Mouse (Mus musculus): ENCODE measurements around the gene Dolk.

Dolk gene

DNA sequence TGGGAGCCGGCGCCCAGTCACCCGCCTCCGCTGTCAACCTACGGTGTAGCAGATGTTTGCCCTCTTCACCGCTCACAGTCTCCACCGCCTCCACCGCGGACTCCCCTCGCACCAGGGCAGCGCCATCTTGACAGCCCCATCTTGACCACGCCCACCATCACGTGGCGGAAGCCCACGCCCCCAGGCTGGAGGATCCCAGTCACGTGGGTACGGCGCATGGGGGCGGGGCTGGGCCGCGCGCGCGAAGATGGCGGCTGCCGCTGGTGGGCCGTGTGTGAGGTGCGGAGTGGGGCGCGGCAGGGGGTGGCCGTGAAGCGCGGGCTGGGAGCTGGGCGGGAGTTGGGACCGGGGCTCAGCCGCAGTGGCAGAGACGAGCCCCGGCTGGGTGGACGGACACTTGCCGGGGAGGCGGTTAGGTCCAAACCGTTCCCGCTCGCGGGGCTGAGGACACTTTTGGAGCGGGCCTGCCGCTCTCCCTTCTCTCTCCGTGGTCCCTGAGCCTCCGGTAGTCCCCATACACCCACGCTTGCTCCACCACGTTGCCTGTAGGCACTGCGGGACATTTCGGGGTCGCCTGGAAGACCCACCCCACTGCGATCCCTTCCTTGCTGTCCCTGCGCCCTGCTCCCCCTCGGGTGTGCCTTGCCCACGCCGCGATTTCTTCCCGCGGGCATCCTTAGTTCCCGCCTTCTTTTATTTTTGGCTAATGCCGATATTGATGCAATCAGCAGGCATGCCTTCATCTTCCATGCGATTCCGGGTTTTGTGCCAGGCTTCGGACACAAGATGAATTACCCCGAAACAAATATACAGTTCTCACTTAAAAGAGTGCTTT, at the start of gene Dolk, which contains the start of gene Nup188:
Gene Dolk, minus strand, starts transcription at position 143 of the 835 bp plus-strand sequence.
Gene Nup188, plus strand, starts transcription at position 206 of the 835 bp plus-strand sequence.
- in situ Hi-C loops (cut with MseI, MboI): no loop called here

DNA sequence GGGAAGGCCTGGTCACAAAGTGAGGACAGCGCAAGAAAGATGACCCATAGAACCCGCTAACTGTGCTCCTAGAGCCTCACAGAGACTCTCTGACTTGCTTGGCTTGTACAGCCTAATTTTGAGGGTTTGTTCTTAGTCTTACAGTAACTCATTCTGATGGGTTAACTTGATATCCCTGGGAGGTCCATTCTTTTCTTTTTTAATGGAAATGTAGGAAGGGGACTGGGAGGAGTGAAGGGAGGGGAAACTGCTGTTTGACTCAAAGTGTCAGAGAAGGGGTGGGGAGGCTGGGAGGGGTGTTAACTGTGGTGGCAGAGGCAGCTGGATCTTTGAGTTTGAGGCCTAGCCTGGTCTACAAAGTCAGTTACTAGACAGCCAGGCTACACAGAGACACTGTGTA, 49.2 kb upstream of the Dolk start:
- in situ Hi-C loops (cut with MseI, MboI): no loop called here

DNA sequence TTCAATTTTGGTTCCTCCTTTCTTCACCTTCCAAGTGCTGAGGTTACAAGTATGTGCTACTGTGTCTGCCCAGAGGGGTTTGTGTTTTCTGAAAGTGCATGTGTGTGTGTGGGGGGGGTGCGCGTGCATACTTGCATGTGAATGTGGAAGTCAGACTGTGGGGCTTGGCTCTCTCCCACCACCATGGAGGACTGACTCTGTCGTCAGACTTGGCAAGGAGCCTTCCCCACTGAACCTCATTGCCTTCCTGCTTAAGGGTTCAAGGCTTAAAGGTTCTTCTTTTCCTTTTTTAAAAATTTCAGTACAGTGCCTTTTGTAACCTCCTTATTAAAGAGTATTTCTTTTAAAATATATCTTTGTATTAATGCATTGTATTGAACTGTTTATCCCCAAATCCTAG, 42.7 kb upstream of the Dolk start:
- in situ Hi-C loops (cut with MseI, MboI): no loop called here

DNA sequence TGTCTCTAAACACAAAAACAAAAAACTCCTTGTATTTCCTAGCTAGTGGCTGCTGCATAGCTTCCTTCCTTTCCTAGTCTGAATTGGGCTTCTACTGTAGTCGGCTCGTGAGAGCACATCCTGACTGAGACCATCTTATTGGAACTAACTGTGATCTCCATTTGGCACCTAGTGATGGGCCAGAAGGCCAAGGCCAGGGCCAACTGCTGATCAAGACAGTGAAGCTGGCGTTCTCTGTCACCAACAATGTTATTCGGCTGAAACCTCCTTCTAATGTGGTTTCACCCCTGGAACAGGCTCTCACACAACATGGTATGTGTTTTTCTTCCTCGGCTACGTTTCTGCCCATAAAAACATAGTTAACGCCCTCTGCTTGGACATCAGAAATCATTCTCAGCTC, 41.1 kb upstream of the Dolk start:
- in situ Hi-C loops (cut with MseI, MboI): no loop called here

DNA sequence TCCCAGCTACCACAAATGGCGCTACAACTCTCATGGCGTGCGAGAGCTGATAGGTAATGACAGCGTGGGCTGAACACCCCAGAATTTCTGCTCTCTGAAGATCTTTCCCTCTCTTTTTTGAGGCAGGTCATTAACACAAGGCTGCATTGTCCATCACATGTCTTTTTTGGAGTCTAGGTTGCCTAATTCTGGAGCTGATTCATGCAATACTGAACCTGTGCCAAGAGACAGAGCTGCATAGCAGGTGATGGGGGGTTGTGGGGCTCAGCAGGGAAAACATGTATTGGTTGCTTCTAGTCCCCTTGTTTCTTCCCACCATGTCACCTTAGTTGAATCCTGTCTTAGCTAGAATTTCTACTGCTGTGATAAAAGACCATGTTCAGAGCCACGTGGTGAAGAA, 39.2 kb upstream of the Dolk start:
- in situ Hi-C loops (cut with MseI, MboI): no loop called here

DNA sequence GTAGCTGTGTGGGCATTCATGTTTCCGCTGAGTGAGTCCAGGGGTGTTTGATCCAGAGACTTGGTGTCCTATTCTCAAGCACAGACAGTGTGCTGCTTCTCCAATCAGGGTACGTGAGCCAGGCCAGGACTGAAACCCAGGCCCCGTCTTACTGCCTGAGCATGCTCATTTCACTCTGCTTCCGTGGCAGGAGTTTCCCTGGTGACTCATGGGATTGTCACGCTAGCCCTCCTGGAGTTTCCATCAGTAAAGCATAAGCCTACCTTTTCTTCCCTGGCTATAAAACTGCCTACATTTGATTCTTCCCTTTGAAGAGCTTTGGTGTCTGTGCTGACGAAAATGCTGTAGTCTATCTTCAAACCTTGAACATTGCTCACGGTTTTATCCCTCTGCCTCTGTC, 37.0 kb upstream of the Dolk start:
- in situ Hi-C loops (cut with MseI, MboI): no loop called here

DNA sequence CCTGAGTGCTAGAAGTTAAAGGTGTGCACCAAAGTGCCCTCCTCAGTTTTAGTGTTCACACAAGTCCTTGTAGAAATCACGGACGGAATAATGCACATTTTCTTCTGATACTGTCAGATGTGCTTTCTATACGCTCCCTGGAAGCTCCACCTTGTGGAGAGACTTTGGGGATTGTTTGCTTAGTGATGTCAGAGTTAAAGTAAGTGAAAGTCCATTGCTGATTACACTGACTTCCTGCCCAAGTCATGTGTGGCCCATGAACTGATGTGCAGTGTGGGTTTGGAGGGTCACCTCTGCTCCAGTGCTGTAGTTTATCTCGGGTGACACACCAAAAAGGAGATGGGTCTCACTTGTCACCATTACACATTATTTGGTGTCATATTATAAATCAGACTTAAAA, 33.1 kb upstream of the Dolk start:
- in situ Hi-C loops (cut with MseI, MboI): no loop called here

DNA sequence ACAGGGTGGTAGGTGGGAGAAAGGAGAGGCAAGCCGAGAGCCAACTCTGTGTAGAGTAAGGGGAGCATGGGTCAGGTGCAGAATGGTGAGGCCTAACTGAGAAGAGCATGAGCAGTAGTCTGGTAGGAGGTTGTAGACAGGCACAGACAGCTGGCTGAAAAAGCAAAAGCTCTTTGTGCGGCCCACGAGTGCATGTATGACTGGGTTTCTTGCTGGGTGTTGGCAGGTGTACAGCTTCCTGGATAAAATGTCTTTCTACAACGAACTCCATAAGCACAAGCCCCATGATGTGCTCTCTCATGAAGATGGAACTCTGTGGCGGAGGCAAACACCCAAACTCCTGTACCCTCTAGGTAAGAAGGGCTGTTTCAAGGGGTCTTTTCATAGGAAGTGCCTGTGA, 30.8 kb upstream of the Dolk start:
- in situ Hi-C loops (cut with MseI, MboI): no loop called here

DNA sequence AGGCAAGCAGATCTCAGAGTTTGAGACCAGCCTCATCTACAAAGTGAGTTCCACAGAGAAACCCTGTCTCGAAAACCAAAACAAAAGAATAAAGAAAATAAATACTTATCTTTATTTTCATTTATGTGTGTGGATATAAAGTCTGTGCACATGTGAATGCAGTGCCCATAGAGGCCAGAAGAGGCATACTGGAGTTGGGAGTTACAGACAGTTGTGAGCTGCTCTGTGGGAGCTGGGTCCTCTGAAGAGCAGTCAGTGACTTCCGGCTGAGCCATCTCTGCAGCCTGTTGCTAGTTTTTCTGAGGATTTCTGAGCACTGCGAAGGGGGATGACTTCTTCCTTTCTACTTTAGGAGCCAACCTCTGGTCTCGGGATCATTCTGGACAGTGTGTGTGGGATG, 30.0 kb upstream of the Dolk start:
- in situ Hi-C loops (cut with MseI, MboI): no loop called here

DNA sequence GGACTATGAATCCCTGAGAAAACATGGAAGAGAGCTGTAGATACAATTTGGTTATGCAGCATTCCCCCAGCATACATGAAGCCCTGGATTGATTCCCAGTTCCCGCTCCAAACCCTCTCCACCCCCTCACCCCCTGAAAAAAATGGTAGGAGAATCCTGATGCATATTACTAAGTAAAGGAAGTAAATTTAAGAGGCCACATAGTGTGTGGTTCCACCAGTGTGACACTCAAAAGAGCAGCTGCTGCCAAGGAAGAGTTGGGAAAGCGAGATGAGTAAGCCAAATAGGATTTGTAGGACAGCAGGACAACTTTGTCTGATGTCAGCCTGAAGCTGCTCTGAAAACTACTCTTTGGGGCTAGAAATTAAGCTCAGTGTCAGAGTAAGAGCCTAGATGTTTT, 25.3 kb upstream of the Dolk start:
- in situ Hi-C loops (cut with MseI, MboI): no loop called here

DNA sequence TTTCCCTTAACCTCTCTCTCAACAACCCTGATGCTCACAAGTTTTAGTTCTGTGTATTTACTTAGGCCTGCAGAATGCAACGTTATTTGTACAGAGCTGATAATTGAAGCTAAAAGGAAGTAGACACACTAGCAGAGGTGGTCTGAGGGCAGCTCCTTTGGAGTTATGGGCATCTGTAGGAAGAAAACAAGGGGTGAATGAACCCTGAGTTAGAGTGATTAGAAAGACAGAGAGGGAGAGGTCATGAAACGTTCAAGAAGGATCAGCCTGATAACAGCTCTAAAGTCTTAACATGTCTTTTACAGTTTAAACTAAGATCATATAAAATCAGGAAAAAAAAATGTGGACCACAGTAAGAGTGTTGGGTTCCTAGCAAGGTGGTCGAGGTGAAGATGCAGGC, 23.2 kb upstream of the Dolk start:
- in situ Hi-C loops (cut with MseI, MboI): no loop called here

DNA sequence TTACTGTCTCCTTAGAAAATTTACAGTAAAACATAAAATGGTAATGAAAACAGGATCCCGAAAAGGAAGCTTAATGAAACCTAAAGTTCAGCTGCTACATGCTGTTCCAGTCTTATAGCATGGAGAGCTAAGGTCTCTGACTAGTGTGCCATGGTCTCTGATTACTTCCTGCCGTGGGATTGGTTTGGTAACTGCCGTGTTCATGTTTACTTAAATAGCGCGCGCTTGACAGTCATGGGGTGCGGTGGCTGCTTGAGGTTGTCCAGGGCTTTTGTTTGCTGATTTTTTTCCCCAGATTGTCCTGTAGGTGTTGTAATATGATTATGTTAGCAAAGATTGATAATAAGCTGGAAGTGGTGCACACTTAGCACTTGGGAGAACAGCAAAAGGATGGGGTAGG, 20.0 kb upstream of the Dolk start:
- in situ Hi-C loops (cut with MseI, MboI): no loop called here

DNA sequence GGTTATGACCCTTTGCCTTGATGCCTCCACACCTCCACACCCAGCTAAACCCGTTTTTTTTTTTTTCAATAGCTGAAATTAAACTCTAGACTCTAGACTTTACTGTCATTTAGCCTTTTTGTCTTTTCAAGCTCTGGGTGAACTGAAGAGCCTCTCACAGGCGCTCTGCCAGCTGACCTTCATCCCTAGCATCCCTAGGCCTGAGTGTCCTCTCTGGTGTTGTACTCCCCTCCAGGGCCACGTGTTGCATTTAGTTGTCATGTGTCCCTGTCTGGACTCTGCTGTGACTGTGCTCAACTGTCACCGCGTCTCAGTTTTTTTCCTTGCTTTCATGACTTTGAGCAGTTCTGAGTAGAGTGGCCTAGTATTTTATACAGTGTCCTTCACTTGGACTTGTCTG, 13.8 kb upstream of the Dolk start:
- in situ Hi-C loops (cut with MseI, MboI): no loop called here

DNA sequence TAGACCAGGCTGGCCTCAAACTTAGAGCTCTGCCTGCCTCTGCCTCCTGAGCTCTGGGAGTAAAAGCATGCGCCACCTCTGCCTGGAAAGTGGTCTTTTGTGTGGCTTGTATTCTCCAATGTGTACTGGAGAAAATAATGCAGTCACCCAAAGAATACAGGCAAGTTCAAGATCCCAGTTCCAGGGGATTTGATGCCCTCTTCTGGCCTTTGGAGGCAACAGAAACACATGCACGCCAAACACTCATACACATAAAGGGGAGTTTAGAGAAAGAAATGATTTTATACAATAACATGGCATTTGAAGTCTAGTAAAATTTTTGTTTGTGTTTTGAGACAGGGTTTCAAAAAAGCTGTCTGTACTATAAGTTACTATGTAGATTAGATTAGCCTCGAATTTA, 13.4 kb upstream of the Dolk start:
- in situ Hi-C loops (cut with MseI, MboI): no loop called here

DNA sequence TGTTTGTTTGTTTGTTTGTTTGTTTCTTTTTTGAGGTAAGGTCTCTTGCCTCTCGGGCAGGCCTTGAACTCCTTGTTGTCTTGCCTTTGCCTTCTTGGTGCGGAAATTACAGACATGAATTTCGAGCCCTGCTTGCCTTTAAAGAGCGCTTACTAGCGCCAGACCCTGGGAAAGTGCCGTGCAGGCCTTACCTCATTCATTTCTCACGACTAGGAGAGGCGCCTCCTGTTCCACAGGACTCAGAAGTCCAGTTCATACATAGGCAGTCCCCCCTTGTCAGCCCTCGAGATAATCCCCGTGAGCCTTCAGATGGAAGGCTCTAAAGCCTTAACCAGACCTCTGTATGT, 866 bp upstream of the Dolk start:
- in situ Hi-C loops (cut with MseI, MboI): no loop called here

DNA sequence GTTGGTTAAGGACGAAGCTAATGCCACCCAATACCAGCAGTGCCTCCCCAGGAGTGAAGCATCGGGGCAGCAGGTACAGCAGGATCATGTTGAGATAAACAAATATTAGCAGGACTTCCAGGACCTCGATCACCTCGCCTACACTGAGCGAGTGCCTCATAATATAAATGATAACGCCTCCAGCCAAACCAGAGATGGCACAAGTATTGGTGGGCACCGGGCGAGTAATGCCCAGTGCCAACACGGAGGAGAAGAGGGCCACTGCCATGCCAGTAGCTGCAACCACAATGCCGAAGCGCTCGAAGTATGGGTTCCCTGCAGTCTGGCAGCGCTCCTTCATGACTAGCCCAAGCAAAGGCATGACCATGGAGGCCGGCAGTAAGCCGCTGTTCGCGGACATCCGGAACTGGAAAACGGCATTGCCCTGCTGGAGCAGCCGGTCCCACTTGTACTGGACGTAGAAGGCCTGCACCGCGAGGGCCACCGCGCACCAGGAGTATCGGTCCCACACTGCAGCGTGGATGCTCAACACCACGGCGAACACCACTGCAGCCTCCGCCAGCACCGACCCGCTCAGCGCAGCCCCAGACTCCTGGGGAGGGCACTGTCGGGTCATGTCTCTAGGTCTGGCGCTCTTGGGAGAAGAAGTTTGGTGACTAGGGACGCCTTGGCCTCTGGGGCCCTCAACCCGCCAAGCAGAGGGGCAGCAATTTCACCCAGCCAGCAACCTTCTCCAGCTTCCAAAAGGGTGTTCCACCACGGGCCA, 535 bp downstream of the Dolk start:
- in situ Hi-C loops (cut with MseI, MboI): no loop called here

DNA sequence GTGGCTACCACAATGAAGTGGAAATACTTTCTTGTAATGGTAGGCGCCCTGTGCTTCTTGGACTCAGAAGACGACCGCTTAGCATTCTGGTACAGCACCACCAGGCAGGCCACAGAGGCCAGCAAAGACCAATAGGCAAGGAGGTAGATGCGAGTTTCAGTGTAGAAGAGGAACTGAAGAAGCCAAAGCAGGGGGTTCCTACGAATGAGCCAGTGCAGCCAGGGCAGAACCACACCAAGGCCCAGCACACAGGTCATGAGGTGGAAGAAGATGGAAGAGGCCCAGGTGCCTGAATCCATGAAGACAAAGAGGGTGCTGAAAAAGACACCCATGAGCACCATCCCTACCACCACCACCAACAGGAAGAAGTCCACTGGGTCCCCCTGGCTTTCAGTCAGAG, 1.1 kb downstream of the Dolk start:
- in situ Hi-C loops (cut with MseI, MboI): no loop called here

DNA sequence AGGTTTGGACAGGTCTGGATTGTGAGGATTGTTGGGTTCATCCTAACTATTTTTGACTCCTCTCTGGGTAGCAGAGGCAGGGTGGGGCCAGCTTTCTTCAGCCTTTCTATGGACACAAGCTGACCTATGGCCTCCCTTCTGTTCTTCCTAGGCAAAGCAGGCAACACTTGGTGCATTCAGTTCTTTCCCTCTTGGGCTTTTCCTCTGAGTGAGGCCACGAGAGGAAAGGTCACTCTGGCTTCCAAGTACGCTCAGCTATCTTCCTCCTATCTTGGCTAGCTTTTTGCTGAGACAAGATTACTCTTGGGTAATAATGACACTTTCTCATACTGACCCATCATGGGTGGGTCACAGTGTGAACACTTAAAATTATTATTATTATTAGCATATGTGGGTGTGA, 2.9 kb downstream of the Dolk start:
- in situ Hi-C loops (cut with MseI, MboI): no loop called here

DNA sequence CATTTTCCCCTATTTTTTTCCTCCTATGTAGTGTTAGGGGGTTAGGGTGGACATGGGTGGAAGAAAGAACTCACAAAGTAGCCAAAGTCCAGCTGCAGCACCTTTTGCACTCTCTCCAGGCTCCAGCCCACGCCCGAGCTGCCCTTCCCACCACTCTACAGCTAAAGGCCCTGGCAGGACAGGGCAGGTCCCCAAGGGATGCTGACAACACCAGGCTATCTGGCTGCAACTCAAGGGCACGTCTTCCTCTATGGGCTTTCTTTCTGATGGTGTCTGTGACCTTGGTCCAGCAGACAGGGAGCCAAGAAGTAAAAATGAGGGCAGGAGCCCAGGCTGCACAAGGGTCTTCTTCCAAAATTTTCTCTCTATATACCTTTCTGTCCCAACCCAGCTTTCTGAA, 4.5 kb downstream of the Dolk start:
- in situ Hi-C loops (cut with MseI, MboI): no loop called here

DNA sequence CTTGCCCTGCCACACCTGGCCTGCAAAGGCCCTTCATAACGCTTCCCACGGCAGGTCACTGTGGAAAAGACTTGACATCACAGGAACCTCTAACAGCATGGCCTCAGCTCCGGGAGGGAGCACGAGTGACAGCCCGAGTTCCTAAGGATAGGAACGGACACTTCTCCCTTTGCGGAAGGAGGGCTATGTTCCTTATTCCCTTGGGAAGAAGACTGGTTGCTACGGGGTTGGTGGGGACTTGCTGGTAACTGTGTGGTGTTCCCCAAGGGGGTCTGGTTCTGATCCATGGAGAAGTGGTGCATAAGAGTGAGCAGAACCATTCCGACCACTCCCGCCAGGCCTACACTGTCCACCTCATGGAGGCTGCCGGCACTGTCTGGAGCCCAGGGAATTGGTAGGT, 5.4 kb downstream of the Dolk start, which contains the start of gene Gm28038:
Gene Gm28038, plus strand, starts transcription at position 301 of the 400 bp plus-strand sequence.
- in situ Hi-C loops (cut with MseI, MboI): no loop called here

DNA sequence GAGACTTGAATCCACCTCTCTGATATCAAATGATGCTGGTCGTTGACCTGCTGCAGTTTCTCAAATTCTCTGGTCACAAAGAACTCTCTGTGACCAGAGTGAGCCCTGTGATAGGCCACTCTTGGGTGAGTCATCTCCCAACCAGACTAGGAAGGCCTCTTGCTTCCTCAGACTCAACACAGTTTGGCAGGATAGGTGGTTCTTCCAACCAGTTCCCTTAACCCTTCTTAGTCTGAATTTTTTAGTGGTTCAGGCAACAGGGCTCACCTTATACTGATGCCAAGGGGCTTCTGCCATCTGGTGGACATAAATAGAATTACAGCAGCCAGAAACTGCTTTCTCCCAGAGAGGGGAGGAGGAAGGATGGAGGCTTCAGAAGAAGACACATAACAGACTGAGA, 16.0 kb downstream of the Dolk start:
- in situ Hi-C loops (cut with MseI, MboI): no loop called here

DNA sequence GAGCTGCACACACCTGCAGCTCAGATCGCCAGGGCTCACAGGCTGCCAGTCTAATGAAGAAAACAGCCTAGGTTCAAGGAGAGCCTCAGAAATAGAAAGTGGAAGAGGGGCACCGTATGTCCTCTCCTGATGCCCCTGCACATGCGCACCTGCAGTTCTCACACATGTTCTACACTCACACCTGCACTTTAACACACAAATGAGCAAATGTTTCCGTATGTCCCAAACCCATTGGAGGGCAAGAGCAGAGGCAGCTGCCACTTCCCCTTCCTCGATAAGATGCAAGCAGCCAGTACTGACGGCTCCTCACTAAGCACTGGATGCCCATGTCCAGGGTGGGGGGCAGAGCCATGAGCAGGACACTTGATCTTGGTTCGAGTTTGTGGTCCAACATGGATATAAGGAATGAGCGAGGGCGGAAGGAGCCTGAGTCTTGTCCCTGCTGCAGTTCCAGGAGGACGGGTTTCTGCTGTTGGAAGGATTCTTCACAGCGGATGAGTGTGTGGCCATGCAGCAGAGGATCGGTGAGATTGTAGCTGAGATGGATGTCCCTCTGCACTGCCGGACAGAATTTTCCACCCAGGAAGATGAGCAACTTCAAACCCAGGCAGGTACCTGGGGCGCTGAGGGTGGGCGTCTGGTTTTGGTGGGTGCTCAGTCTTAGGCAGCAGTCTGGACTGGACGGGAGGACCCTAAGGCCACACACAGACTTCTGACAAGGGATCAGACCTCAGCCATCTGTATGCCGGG, 16.7 kb downstream of the Dolk start:
- in situ Hi-C loops (cut with MseI, MboI): no loop called here
